Mouse (Mus musculus): Measurements from ENCODE around the gene Dab1. TPM values are rescaled to one million over a fixed set of nuclear protein-coding genes. Genes with fewer than 3 reads are reported as not detected.

Gene Dab1
- total RNA-seq, 2 experiments from 2014 or later = 155 to 170 TPM

- Histone ChIP-seq H3K4me3 (no peak overlapping the region), H3K27ac (peak overlapping the region; percentile 48; the same call in 1 of the 2 replicates)
- no peak for TF ChIP-seq CTCF (conservative IDR thresholded peaks at IDR 0.05)
- no peak for DNase-seq (ENCODE audit: low spot score in 2 of 2)
Measured at GRCm38 (mm10) chr4:103961134-103962049, 342.2 kb downstream of the Dab1 start.

GRCm38 (mm10) chr4:103969906-103970305 is 350.7 kb downstream of the Dab1 start:
- Histone ChIP-seq H3K27ac (no peak overlapping the region), H3K4me3 (no peak overlapping the region)
- TF ChIP-seq CTCF (conservative IDR thresholded peaks at IDR 0.05) = no peak
- DNase-seq (ENCODE audit: low spot score in 2 of 2) = no peak

- H3K27ac ChIP-seq = peak overlapping the region; percentile 43
- TF ChIP-seq CTCF (conservative IDR thresholded peaks at IDR 0.05) = no peak
- no peak overlapping the region for H3K4me3 ChIP-seq
- DNase-seq (ENCODE audit: low spot score in 2 of 2) = no peak
Measured at GRCm38 (mm10) chr4:103974536-103974935, 355.4 kb downstream of the Dab1 start.

GRCm38 (mm10) chr4:103974946-103975345 is 355.8 kb downstream of the Dab1 start:
- peak in 1 of 2 experiments; percentile 55 for DNase-seq (ENCODE audit: low spot score in 2 of 2)
- Histone ChIP-seq H3K4me3 (no peak overlapping the region), H3K27ac (peak overlapping the region; percentile 43)
- no peak for TF ChIP-seq CTCF (conservative IDR thresholded peaks at IDR 0.05)

- H3K27ac ChIP-seq = no peak overlapping the region
- H3K4me3 ChIP-seq = no peak overlapping the region
- no peak for TF ChIP-seq CTCF (conservative IDR thresholded peaks at IDR 0.05)
- no peak for DNase-seq (ENCODE audit: low spot score in 2 of 2)
Measured at GRCm38 (mm10) chr4:103993884-103994283, 374.7 kb downstream of the Dab1 start.

- TF ChIP-seq CTCF (conservative IDR thresholded peaks at IDR 0.05) = no peak
- Histone ChIP-seq H3K4me3 (no peak overlapping the region), H3K27ac (no peak overlapping the region)
- no peak for DNase-seq (ENCODE audit: low spot score in 2 of 2)
Measured at GRCm38 (mm10) chr4:103994406-103994805, 375.2 kb downstream of the Dab1 start.

GRCm38 (mm10) chr4:104008406-104008805 is 389.2 kb downstream of the Dab1 start:
- TF ChIP-seq CTCF (conservative IDR thresholded peaks at IDR 0.05) = no peak
- no peak for DNase-seq (ENCODE audit: low spot score in 2 of 2)
- Histone ChIP-seq H3K4me3 (no peak overlapping the region), H3K27ac (no peak overlapping the region)

- TF ChIP-seq CTCF (conservative IDR thresholded peaks at IDR 0.05) = no peak
- Histone ChIP-seq H3K27ac (peak overlapping the region; percentile 77), H3K4me3 (no peak overlapping the region)
- DNase-seq (ENCODE audit: low spot score in 2 of 2) = no peak
Measured at GRCm38 (mm10) chr4:104011683-104012082, 392.5 kb downstream of the Dab1 start.

- Histone ChIP-seq H3K4me3 (no peak overlapping the region), H3K27ac (peak overlapping the region; percentile 77)
- DNase-seq (ENCODE audit: low spot score in 2 of 2) = no peak
- no peak for TF ChIP-seq CTCF (conservative IDR thresholded peaks at IDR 0.05)
Measured at GRCm38 (mm10) chr4:104012150-104012549, 393.0 kb downstream of the Dab1 start.

GRCm38 (mm10) chr4:104025117-104025694 is 406.0 kb downstream of the Dab1 start:
- no peak for DNase-seq (ENCODE audit: low spot score in 2 of 2)
- TF ChIP-seq CTCF (conservative IDR thresholded peaks at IDR 0.05) = no peak
- Histone ChIP-seq H3K4me3 (no peak overlapping the region), H3K27ac (no peak overlapping the region)

- DNase-seq (ENCODE audit: low spot score in 2 of 2) = no peak
- TF ChIP-seq CTCF (conservative IDR thresholded peaks at IDR 0.05) = no peak
- no peak overlapping the region for H3K4me3 ChIP-seq
- no peak overlapping the region for H3K27ac ChIP-seq
Measured at GRCm38 (mm10) chr4:104026834-104027233, 407.7 kb downstream of the Dab1 start.

GRCm38 (mm10) chr4:104027239-104027638 is 408.1 kb downstream of the Dab1 start:
- H3K27ac ChIP-seq = no peak overlapping the region
- DNase-seq (ENCODE audit: low spot score in 2 of 2) = no peak
- no peak for TF ChIP-seq CTCF (conservative IDR thresholded peaks at IDR 0.05)

GRCm38 (mm10) chr4:104036091-104036490 is 416.9 kb downstream of the Dab1 start:
- no peak for DNase-seq (ENCODE audit: low spot score in 2 of 2)
- H3K27ac ChIP-seq = no peak overlapping the region
- H3K4me3 ChIP-seq = no peak overlapping the region
- TF ChIP-seq CTCF (conservative IDR thresholded peaks at IDR 0.05) = no peak

More at GRCm38 (mm10) chr4:104027239-104027638, 408.1 kb downstream of the Dab1 start:
- no peak overlapping the region for H3K4me3 ChIP-seq

All from layer of hippocampus, adult 2 months (tissue).